Mouse (Mus musculus) limb, embryonic 11.5 days (tissue): ENCODE measurements around the gene Rasa4. TPM values are rescaled to one million over a fixed set of nuclear protein-coding genes. Genes with fewer than 3 reads are reported as not detected.
"Not testable (repeated sequence)": the region's sequence is repeated elsewhere in the genome, so short reads cannot be mapped to it uniquely, and the experiment has no call there.

Experiments
- ATAC-seq: fragments of 200-750 bp; cut with Nextera tagmentation; 2 replicates; pipeline ENCODE4 v1.8.0; 2017; ENCODE audit warnings: low read depth; ENCODE audit not compliant: insufficient number of reproducible peaks, low FRiP score, low TSS enrichment
- DNase-seq: peaks from one replicate; pipeline ENCODE4 v3.0.0-alpha.2; 2015; ENCODE audit warnings: low spot score
- H3K27ac ChIP-seq: fragments of 300-500 bp; sonication (generic); replicated peaks from 2 replicates; pipeline ENCODE4 v1.5.1; 2014; ENCODE audit warnings: low read depth, mild to moderate bottlenecking, low read length
- H3K27me3 ChIP-seq: fragments of 300-500 bp; sonication (generic); 2 replicates; pipeline ENCODE4 v1.6.1; 2014; ENCODE audit warnings: mild to moderate bottlenecking, low read length, mixed read lengths; ENCODE audit not compliant: control insufficient read depth, insufficient read depth
- H3K36me3 ChIP-seq: fragments of 300-500 bp; sonication (generic); 2 replicates; pipeline ENCODE4 v1.6.1; 2014; ENCODE audit warnings: mild to moderate bottlenecking, low read length, moderate library complexity, mixed read lengths; ENCODE audit not compliant: control insufficient read depth, insufficient read depth
- H3K4me1 ChIP-seq: fragments of 300-500 bp; sonication (generic); 2 replicates; pipeline ENCODE4 v1.6.1; 2014; ENCODE audit warnings: low read length, mixed read lengths; ENCODE audit not compliant: control insufficient read depth, insufficient read depth
- H3K4me2 ChIP-seq: fragments of 300-500 bp; sonication (generic); 2 replicates; pipeline ENCODE4 v1.6.1; 2014; ENCODE audit warnings: low read depth, mild to moderate bottlenecking, moderate library complexity; ENCODE audit not compliant: severe bottlenecking
- H3K4me3 ChIP-seq: fragments of 300-500 bp; sonication (generic); 2 replicates; pipeline ENCODE4 v1.5.1; 2014; ENCODE audit warnings: low read depth, low read length
- H3K9ac ChIP-seq: fragments of 300-500 bp; sonication (generic); 2 replicates; pipeline ENCODE4 v1.6.1; 2014; ENCODE audit warnings: mild to moderate bottlenecking, low read length
- H3K9me3 ChIP-seq: fragments of 300-500 bp; sonication (generic); 2 replicates; pipeline ENCODE4 v1.6.1; 2016; ENCODE audit warnings: low read length; ENCODE audit not compliant: control insufficient read depth
- WGBS: fragments of 180-500 bp; shearing (Covaris S2); extraction: QIAGEN DNeasy Blood & Tissue Kit; methylation state at CpG from one replicate; pipeline ENCODE4 v1.1.7; 2014; 5-methylcytosine and 5-hydroxymethylcytosine counted together
- polyA plus RNA-seq: library from polyadenylated mRNA; unstranded; fragments of >200 nt; fragmentation: Nextera tagmentation; extraction: Ambion mirVana; gene quantifications from 2 replicates; pipeline ENCODE4 v1.2.1, GENCODE M21; 2014

Rasa4 gene
- polyA plus RNA-seq, 1 experiment from 2014 or later, result 4.4 TPM

- H3K27ac ChIP-seq, result no peak overlapping the region
- no peak overlapping the region for H3K9ac ChIP-seq
- ATAC-seq (no peak), DNase-seq (no peak)
- WGBS, result 72% methylated on average over 13 of the region's 13 CpGs
- no peaks in the 10 kb centered on the region for H3K27me3 ChIP-seq
- no peak overlapping the region for H3K4me2 ChIP-seq
- no peaks in the 10 kb centered on the region for H3K4me1 ChIP-seq
- no peak overlapping the region for H3K4me3 ChIP-seq
- no peaks in the 10 kb centered on the region for H3K36me3 ChIP-seq
- H3K9me3 ChIP-seq, result no peaks in the 10 kb centered on the region
Measured at GRCm38 (mm10) chr5:136044865-136045264, 38.9 kb upstream of the Rasa4 start.

- H3K9ac ChIP-seq, result no peak overlapping the region
- no peaks in the 10 kb centered on the region for H3K9me3 ChIP-seq
- DNase-seq (peak; percentile 41), ATAC-seq (no peak)
- H3K27ac ChIP-seq, result no peak overlapping the region
- no peak overlapping the region for H3K4me3 ChIP-seq
- 42% methylated on average over 9 of the region's 9 CpGs for WGBS
- H3K4me1 ChIP-seq, result no peaks in the 10 kb centered on the region
- H3K4me2 ChIP-seq, result no peak overlapping the region
- no peaks in the 10 kb centered on the region for H3K36me3 ChIP-seq
- H3K27me3 ChIP-seq, result no peaks in the 10 kb centered on the region
Measured at GRCm38 (mm10) chr5:136045408-136045807, 38.3 kb upstream of the Rasa4 start.

GRCm38 (mm10) chr5:136045987-136046386 is 37.7 kb upstream of the Rasa4 start:
- Histone ChIP-seq H3K36me3 (no peaks in the 10 kb centered on the region), H3K27ac (no peak overlapping the region), H3K4me1 (no peaks in the 10 kb centered on the region), H3K9me3 (no peaks in the 10 kb centered on the region), H3K27me3 (no peaks in the 10 kb centered on the region), H3K4me3 (no peak overlapping the region), H3K4me2 (no peak overlapping the region), H3K9ac (no peak overlapping the region)
- 6% methylated on average over 10 of the region's 10 CpGs for WGBS
- DNase-seq (peak; percentile 96), ATAC-seq (no peak)

- H3K4me2 ChIP-seq, H3K9ac ChIP-seq, H3K4me3 ChIP-seq, ATAC-seq, H3K9me3 ChIP-seq, H3K27ac ChIP-seq, H3K27me3 ChIP-seq, H3K4me1 ChIP-seq, H3K36me3 ChIP-seq, DNase-seq: not testable (repeated sequence)
Measured at GRCm38 (mm10) chr5:136048541-136048940, 35.2 kb upstream of the Rasa4 start.

- no peak overlapping the region for H3K4me3 ChIP-seq
- no peak overlapping the region for H3K9ac ChIP-seq
- no peaks in the 10 kb centered on the region for H3K36me3 ChIP-seq
- H3K27ac ChIP-seq, result no peak overlapping the region
- no peak for DNase-seq
- no peak overlapping the region for H3K4me2 ChIP-seq
- ATAC-seq, result no peak
- no peaks in the 10 kb centered on the region for H3K27me3 ChIP-seq
- H3K9me3 ChIP-seq, result no peaks in the 10 kb centered on the region
- WGBS, result 66% methylated on average over 6 of the region's 6 CpGs
- peaks cover 3% of the 10 kb centered on the region; the same call in 1 of the 2 replicates for H3K4me1 ChIP-seq
Measured at GRCm38 (mm10) chr5:136049926-136050325, 33.8 kb upstream of the Rasa4 start.

GRCm38 (mm10) chr5:136051231-136052085 is 32.3 kb upstream of the Rasa4 start:
- Histone ChIP-seq H3K9me3 (no peaks in the 10 kb centered on the region), H3K4me1 (peaks cover 3% of the 10 kb centered on the region; the same call in 1 of the 2 replicates), H3K4me3 (no peak overlapping the region), H3K4me2 (no peak overlapping the region), H3K36me3 (no peaks in the 10 kb centered on the region), H3K27ac (no peak overlapping the region; the same call in 1 of the 2 replicates), H3K9ac (no peak overlapping the region), H3K27me3 (no peaks in the 10 kb centered on the region)
- DNase-seq (peak; percentile 51), ATAC-seq (peak; percentile 47; the same call in 1 of the 2 replicates)
- WGBS, result 24% methylated on average over 10 of the region's 10 CpGs

GRCm38 (mm10) chr5:136052861-136053655 is 30.7 kb upstream of the Rasa4 start:
- H3K9me3 ChIP-seq, result no peaks in the 10 kb centered on the region
- no peaks in the 10 kb centered on the region for H3K36me3 ChIP-seq
- H3K4me3 ChIP-seq, result no peak overlapping the region
- DNase-seq (no peak), ATAC-seq (no peak)
- no peak overlapping the region for H3K9ac ChIP-seq
- peaks cover 3% of the 10 kb centered on the region; the same call in 1 of the 2 replicates for H3K4me1 ChIP-seq
- no peaks in the 10 kb centered on the region for H3K27me3 ChIP-seq
- no peak overlapping the region for H3K4me2 ChIP-seq
- 71% methylated on average over 8 of the region's 8 CpGs for WGBS
- H3K27ac ChIP-seq, result no peak overlapping the region

GRCm38 (mm10) chr5:136054301-136055077 is 29.2 kb upstream of the Rasa4 start, which contains the start of gene Upk3bl:
Gene Upk3bl, plus strand, starts transcription at chr5:136054492.
- H3K4me1 ChIP-seq, result peaks cover 3% of the 10 kb centered on the region; the same call in 1 of the 2 replicates
- no peaks in the 10 kb centered on the region for H3K27me3 ChIP-seq
- no peak within 1 kb of the TSS for H3K4me3 ChIP-seq
- WGBS, result 93% methylated on average over 11 of the region's 11 CpGs
- no peaks in the 10 kb centered on the region for H3K9me3 ChIP-seq
- DNase-seq (no peak), ATAC-seq (no peak)
- H3K4me2 ChIP-seq, result no peak within 1 kb of the TSS
- no peaks in the 10 kb centered on the region for H3K36me3 ChIP-seq
- H3K9ac ChIP-seq, result no peak within 1 kb of the TSS
- H3K27ac ChIP-seq, result no peak within 1 kb of the TSS
